Mouse (Mus musculus): Measurements from ENCODE around the gene Gpx8.

Gene Gpx8

DNA sequence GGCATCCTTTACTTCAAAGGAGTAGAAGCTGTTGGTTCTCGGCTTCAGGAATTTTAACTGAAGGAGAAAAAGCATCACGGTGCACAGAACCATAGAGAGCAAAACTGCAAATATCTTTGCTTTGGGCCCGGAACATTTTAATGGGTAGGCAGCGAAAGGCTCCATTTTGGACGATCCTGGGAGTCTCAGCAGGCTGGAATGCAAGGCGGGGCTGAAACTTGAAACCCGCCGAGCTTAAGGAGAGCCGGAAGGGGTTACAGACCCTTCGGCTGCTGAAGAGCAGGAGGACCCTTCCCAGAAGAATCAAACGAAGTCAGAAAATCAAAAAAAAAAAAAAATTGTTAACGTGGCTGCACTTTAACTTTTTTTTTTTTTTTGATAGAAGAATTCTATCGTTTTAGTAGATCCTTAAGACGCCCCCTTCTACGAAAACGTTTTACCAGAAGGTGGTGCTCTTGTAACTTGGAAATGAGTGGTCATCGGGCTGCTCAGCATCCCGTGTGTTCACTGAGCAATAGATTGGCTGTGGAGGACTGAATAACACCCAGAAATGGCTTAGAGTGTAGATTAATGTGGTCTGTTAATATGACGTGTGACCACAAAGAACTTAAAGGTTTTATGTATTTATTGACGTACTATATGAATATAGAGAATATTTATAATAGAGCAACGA lies at the start of gene Gpx8:
TSS of gene Gpx8 (minus strand) at position 200 of the 673 bp plus-strand sequence.
- peak; percentile 35 for DNase-seq

DNA sequence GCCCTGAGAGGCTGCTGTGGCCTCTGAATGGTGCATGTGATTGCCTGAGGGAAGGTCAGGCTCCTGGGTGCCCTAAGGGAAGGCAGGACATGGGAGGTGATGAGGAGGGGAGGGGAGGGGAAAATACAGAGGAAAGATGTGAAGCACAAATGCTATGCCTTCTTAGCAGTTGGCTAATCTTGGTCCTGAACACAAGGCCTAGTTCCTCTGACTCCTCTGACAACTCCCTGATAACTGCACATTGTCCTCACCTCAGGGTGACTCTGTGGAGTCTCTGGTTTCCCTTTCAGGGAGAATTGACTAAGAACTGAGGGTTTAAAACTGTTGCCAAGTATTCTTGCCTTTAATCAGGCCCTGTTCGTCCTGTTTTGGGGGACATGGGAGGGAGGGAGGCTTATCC lies 48.4 kb upstream of the Gpx8 start:
- DNase-seq: no peak

DNA sequence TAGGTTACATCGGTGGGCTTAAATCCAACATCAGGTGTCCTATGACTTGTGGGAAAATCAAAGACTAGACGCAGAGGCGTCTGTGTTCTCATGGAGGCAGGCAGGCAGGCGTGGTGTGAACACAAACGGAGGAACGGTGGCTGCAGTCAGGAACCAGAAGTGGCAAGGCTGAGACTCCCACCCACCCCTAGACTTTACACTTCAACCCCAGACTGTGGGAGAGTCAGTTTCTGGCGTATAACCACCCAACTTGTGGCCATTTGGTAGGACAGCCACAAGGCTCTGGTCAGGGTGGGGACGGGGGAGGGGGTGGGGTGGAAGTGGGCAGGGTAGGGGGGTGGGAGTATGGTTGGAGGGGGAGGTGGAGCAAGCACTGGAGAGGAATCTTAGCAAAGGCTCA lies 44.3 kb upstream of the Gpx8 start:
- DNase-seq: no peak

DNA sequence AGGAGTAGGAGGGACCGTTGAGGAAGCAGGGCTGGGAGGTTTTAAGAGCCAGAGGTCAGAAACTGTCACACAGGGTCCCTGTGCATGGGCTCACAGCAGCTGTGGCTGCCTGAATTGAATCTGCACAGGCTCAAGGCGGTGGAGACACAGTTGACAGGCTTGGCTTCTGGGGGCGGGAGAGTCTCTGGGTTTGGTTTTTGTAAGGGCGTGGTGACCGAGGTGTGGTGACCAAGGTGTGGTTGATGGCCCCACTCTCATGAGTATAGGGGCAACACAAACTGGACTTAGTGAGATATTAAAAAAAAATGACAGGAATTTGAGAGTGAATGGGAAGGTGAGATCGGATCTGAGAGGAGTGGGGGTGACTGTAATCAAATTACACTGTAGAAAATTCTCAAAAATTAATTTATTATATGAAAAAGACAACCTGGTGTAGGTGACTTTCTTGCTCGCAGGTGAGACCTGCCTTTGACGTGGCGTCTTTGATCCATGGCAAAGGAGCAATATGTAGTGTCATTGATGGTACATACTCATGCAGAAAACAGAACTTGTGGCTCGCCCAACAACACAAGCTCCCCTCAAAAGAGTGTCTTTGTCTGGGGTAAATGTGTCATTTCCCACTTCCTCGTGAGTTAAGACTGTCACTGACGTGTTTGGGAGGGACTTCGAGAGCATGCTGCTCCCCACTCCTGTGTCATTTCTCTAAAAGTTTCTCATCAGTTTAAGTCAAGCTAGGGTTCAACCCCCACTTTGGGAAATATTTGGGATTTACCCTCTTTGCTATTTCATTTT lies 41.2 kb upstream of the Gpx8 start:
- no peak for DNase-seq

DNA sequence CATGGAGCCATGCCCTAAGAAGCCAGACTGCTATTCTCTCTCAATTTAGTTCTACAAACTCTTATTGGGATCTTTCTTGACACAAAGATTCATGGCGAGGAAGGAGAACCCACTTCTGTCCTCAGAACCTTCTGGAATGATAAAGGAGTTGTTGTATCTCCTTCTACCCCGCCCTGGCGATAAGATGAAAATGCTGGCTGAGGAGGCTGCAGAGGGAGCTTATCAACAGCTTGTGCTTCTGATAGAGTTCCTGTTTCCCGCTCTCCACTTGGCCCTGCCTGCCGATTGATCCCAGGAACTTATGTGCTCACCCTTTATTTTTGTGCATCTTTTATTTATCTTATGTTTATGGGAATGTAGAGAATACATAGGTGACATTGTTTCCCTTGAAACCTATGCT lies 38.5 kb upstream of the Gpx8 start:
- DNase-seq: peak; percentile 36

DNA sequence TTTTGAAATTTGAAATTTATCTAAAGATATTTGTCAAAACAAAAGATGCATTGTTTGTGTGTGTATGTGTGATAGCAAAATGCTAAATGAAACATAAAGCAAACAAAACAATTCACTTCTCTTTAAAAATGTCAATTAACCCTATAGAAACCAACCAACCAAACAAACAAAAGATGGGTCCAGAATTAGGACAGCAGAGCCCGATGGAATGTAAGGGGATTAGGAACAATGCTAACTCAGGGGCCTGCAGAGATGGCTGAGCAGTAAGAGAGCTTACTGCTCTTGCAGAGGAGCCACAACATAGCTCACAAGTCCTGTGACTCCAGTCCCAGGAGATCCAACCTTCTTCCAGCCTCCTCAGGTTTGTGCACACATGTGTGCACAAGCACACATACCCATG lies 35.9 kb upstream of the Gpx8 start:
- no peak for DNase-seq

DNA sequence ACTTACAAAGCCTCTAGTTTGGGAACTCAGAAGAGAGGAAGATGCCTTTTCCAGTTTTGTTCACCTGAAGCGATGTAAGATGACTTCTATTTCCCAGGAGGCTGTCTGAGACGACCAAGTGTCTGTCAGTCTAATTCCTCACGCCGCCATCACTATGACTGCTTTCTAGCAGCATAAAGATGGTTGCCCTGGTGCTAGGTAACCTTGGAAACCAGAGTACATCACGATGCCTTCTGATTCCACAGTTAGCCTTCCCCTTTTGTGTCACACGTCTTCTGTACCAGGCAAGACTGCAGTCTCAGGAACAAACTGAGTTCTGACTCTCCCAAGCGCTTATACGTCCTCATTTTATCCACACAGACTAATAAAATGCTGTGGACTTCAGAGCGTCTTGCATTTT lies 32.8 kb upstream of the Gpx8 start:
- DNase-seq: no peak

DNA sequence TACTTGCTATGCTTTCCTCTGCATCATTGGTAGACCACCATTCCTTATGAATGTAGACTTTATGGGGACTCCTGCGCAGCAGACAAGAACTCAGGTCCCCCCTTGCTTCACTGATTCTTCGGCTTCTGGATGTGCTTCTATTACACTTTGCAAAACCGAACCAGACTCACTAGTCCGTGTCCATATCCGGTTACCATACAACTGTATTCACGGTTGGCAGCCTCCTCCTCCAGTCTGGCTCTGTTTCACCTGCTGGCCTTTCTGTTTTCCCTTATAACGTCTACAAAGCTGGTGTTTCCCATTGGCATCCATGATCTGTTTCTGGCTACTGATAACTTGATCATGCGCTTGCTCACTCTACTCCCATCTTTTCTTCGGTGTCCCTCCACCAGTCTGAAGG lies 18.3 kb upstream of the Gpx8 start:
- DNase-seq: no peak

DNA sequence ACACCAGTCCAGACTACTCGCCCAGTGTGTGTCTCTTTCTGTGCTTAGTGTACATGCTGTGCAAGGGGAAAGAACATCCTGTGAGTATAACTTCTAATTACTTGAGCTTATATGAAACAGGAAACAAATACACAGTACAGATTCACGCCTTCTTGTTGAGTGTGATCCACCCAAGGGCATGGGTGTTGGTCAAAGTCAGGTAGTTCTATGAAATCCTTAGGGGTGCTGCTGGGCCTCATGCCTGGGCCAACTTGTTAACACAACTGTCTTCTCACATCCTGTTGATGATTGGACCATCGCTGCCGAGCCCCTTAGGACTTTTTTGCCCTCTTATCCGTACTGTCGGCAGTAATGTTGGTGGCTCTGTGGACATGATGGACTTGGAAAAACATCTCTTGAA lies 15.5 kb upstream of the Gpx8 start:
- DNase-seq: no peak

DNA sequence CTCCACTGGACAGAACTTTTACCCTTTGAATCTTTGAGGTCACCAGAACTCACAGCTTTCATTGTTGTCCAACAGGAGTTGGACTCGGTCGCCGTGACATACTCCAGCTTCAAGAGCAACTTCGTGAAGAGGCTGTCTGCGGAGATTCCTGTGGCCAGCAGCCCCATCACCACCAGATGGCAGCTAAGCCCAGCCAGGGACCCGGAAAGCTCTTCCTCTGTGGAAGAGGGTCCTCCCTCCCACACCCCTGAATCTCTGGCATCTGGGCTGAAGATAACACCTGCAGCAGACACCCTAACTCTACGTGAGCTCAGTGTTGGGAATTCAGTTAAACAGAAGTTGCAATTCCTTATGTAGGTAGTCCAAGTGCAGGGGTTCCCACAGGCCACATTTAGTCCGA lies 9.6 kb upstream of the Gpx8 start:
- DNase-seq: no peak

DNA sequence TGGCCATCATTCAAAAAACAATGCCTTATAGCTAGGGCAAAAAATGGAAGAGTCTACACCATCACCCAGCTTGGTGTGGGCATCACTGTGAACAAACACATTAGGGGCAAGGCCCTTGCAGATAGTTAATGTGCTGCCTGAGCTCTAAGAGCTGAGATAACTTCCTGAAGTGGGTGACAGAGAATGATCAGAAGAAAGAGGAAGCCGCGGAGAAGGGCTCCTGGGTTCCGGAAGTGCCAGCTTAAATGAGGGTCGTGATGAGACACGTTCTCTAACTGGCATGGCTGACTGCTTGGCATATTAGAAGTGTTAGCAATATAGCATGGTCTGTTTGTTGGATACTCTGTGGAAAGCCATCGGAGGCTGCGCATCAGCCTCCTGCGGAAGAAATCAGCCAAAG lies 8.0 kb upstream of the Gpx8 start:
- no peak for DNase-seq

DNA sequence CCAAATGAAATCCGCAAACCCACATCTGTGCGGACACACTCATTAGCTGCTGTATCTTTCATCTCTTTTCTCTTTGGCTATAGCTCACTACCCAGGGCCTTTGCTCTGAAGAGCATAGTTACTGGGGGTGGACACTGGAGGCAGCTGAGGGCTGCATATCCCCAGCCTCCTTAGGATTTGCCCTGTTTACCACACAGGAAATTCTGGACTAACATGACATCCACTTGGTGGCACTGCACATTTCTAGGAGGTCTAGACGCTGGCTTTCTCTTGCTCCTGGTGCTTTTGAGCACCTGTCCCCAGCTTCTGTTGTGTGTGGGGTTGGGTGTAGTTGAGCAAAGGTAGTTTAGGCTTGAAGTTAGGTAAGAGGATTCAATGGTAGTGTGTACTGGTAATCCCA lies 1.4 kb upstream of the Gpx8 start:
- no peak for DNase-seq

DNA sequence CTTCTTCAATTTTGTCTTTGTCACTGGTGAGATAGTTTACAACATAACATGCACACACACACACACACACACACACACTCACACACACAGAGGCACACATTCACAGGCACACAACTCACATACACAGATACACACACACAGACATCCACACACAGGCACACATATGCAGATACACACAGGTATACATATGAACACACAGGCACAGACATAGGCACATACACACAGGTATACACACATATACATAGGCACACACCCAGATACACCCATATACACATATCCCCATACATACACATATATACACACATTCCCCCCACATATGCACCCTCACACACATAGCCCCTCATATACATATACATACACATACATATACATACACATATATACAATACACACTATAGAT lies 808 bp upstream of the Gpx8 start:
- no peak for DNase-seq

DNA sequence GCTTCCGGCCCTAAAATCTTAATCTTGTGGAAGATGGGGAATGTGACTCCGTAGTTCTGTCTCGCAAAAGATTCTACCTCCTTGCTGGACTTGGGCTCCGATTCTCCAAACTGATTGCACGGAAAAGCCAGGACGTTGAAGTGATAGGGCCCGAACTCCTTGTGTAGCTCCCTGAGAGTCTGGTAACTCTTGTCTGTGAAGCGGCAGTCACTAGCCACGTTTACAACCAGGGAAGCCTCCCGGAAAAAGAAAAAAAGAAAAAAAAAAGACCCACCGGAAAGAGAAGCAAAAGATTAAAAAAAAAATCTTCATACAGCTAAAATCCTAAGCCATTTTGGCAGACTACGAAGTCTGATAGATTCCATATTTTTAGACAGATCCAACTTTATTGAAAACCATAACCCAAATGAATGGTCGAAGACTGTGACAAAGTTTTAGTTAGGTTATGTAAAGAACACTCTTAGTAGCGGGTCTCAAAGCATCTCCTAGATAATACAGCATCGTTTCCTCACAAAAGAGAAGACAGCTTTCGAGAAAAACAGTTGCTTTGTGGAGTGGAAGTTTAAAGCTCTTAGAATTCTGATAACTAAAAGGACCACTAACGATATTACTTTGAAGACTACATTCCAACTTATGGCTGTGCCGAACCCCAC lies 626 bp downstream of the Gpx8 start:
- no peak for DNase-seq

DNA sequence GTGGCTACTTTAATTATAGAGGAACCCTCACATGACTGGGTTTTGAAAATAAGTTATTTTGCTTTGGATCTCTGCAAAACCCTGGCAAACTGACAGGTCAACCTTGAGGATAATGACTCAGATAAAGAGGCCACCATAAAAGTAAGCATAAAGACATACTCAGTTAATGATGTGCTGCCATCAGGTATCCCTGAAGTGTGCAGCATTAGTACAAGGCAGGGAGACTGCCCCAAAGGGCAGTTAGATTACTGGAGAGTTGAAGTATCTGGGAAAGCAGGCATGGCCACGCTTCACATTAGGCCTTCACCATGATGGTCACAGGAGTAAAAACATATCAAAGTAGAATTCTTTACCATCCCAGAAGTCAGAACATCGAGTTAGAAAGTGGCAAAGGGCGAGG lies 1.3 kb downstream of the Gpx8 start:
- no peak for DNase-seq

DNA sequence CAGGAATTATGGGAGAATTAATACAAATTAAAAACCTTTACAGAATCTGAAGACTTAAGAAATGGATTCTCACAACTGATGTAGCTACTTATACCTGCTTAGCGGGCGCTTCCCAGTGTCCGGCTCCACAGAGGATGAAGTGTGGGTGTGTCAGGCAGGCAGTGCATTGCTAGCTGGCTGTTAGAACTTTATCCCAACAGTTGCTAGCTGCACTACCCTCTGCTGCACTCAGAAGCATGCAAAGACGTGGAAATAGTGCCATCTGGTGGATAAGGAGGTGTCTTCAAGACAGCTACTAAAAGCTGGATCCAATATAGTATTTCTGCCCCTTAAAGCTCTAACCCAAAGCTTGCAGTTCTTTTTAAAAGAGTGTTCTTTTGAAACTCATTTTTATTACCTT lies 10.4 kb downstream of the Gpx8 start:
- DNase-seq: peak; percentile 68

DNA sequence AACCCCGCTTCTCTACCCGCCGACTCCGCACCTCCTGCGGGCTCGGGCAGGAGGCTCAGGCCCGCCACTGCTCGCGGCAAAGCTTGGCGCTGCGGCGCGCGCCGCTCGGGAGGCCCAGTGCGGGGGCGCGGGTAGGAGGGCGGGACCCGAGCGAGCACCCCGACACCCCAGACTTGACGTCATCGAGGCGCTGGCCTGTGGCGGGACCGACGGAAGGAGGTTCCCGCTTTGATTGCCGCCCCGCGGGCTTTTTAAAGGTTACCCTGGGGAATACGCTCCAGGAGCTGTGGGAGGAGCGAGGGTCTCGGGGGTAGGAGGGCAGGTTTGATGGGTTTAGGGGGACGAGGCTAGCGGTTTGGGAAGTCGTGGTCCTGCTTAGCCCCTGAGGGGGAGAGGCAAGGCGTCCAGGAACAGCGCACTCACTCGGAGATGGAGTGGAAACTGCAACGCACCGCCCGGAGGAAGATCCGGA lies 11.2 kb downstream of the Gpx8 start, which contains the start of gene Cdc20b:
TSS of gene Cdc20b (plus strand) at position 162 of the 472 bp plus-strand sequence.
- DNase-seq: peak; percentile 66

DNA sequence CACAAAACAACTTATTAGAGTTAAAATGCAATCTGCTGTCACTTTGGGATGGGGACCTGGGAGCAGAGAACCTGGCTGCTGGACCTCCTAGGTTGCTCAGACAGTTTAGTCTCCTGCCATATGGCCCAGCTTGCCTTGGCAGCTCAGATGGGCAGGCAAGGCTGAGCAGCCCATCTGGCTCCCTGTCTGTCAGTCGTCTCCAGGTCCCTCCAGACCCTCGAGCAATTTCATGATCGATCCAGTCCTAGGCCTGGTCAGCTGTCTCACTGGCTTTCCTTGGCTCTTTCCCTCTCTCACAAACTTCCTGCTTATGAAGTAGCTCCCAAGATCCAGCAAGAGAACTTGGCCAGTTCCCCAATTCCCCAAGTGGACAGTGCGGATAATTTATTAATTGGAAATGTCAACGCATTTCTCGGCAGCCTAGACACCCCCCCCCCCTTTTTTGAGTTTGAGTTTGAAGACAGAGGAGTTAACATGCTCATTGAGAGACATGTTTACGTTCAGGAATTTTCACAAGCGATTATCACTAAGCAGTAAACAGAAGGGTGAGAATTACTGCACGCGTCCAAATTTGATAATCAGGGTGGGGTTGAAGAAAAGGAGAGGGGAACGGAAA lies 11.8 kb downstream of the Gpx8 start:
- DNase-seq: no peak

DNA sequence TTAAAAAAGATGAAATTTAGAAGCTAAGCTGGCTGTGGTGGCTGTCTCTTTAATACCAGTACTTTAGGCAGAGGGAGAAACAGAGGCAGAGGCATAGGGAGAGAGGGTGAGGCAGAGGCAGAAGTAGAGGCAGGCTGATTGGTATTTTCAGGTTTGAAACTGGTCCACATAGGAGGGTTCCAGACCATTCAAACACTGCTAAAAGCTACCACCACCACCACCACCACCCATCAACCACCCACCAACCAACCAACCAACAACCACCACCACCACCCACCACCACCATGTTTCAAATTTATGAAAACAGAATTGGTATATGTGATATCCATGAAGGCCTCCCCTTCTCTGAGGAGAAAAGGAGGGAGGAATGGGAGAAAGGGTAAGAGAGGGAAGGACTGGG lies 13.4 kb downstream of the Gpx8 start:
- DNase-seq: no peak

DNA sequence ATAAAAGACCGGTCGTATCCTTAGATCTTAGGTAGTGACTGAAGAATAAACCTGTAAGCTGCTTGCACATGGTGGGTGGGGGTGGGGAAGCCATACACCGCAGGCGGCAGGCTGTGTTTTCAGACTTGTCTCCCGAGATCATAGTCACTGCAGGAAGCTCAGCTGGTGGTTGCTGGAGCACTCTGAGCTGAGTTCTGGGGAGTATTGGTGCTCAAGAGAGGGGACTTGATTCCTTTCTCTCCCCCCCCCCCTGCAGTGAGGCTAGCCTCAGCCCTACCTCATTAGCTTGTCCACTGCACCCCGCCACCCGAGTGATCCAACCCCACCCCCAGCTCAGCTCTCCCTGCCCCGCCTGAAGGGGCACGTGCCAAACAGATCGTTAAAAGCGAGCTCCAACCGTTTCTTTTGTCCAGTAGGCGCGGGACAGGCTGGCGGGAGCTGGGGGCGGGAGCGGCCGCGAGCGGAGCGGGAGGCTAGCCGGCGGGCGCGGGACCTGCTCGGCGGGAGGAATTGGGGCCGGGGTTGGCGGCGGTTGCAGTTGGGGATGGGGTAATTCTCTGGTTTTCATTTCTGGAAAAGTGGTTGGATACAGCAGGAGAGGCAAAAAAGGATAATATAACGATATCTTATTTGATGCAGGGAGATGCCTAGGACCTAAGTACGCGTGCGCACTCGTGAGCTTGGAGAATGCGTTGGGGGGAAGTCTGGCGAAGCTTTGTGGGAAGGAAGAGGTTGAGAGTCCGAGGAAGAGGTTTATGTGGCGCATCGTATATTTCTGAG lies 14.2 kb downstream of the Gpx8 start:
- no peak for DNase-seq

DNA sequence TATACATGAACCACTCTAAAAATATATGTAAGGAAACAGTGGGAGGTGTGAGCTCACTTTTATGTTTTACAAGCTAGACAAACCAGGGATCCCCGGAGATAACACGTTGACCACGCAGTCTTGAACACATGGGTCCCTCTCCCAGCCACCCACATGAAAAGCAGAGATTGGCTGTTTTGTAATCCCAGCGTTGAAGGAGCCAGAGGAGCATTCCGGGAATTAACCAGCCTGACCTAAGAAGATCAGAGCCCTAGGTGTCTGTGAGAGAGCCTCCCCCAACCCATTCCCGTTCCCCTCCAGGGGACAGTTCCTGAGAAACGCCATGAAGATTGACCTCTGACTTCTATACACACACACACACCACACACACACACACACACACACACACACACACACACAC lies 14.9 kb downstream of the Gpx8 start:
- DNase-seq: no peak

DNA sequence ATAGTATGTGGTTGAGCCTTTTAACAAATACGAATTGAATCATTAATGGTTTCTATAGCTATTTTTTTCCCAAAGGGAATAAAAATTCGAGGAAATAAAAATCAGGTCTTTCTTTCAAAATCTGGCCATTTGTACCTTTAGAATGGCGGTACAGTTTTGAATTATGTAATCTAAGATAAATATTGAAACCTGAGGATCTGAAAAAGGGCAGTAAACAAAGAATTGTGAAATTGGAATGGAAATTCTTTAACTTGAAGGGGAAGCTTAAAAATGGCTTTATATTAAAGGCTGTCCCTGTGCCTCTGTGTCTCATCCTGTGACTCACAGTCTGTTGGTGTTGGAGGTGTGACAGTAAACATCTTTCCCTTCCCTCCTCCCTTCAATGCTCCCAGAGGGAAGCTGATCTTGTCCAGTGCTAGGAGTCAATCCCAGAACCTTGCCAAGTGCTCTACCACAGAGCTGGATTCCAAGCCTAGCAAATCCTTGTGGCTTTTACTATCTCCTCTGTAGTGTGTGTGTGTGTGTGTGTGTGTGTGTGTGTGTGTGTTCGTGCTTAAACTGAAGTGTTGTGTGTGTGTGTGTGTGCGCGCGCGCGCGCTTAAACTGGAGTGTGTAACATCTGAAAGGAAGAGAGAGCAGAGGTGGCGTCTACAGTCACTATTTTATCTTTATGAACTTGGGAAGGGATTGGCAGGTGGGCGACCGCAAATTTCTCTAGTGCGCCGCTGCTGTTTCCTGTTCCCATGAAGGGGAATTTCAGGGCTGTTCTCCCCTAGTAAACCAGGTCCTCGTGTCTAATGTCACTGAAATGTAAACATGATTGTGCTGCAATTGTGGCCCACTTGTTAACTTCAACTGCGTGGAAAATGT lies 22.7 kb downstream of the Gpx8 start:
- DNase-seq: no peak
